Mouse (Mus musculus): ENCODE results near the gene Lars2. TPM values are rescaled to one million over a fixed set of nuclear protein-coding genes. Genes with fewer than 3 reads are reported as not detected.
"Not testable (repeated sequence)": the region's sequence is repeated elsewhere in the genome, so short reads cannot be mapped to it uniquely, and the experiment has no call there.

Gene Lars2
- polyA plus RNA-seq, 1 experiment, result 6.2 TPM

- Histone ChIP-seq H3K27me3 (ENCODE audit: control insufficient read depth) (no peaks in the 10 kb centered on the region), H3K4me1 (ENCODE audit: control insufficient read depth) (peaks cover 20% of the 10 kb centered on the region), H3K36me3 (ENCODE audit: control insufficient read depth) (peaks cover 51% of the 10 kb centered on the region), H3K9me3 (ENCODE audit: control insufficient read depth, low read length) (no peaks in the 10 kb centered on the region), H3K4me3 (replicated peaks) (no peak overlapping the region)
- no peak for TF ChIP-seq GATA1 (IDR thresholded peaks at IDR 0.05; ENCODE audit: low read length)
- 0 out of 3 replicates have a peak, but pooled peaks have one; percentile 27 for TF ChIP-seq TAL1 (IDR thresholded peaks at IDR 0.05; ENCODE audit: low read length)
These were observed 19.6 kb downstream of the Lars2 start for GRCm38 (mm10) chr9:123386347-123386746.

GRCm38 (mm10) chr9:123388087-123389007 is 21.6 kb downstream of the Lars2 start:
- not testable (repeated sequence) for H3K4me3 ChIP-seq (replicated peaks); H3K9me3 ChIP-seq (ENCODE audit: control insufficient read depth, low read length); H3K27me3 ChIP-seq (ENCODE audit: control insufficient read depth)
- Histone ChIP-seq H3K36me3 (ENCODE audit: control insufficient read depth) (peaks cover 41% of the 10 kb centered on the region), H3K4me1 (ENCODE audit: control insufficient read depth) (peaks cover 20% of the 10 kb centered on the region)

GRCm38 (mm10) chr9:123391140-123391849 is 24.6 kb downstream of the Lars2 start:
- Histone ChIP-seq H3K9me3 (ENCODE audit: control insufficient read depth, low read length) (no peaks in the 10 kb centered on the region), H3K4me1 (ENCODE audit: control insufficient read depth) (peaks cover 11% of the 10 kb centered on the region), H3K4me3 (replicated peaks) (no peak overlapping the region), H3K36me3 (ENCODE audit: control insufficient read depth) (peaks cover 35% of the 10 kb centered on the region), H3K27me3 (ENCODE audit: control insufficient read depth) (no peaks in the 10 kb centered on the region)
- no peak for TF ChIP-seq TAL1 (IDR thresholded peaks at IDR 0.05; ENCODE audit: low read length)
- no peak for TF ChIP-seq GATA1 (IDR thresholded peaks at IDR 0.05; ENCODE audit: low read length)

- H3K4me1 ChIP-seq (ENCODE audit: control insufficient read depth), result no peaks in the 10 kb centered on the region
- H3K9me3 ChIP-seq (ENCODE audit: control insufficient read depth, low read length), result no peaks in the 10 kb centered on the region
- no peaks in the 10 kb centered on the region for H3K27me3 ChIP-seq (ENCODE audit: control insufficient read depth)
- H3K36me3 ChIP-seq (ENCODE audit: control insufficient read depth), result peaks cover 30% of the 10 kb centered on the region
- TF ChIP-seq TAL1 (IDR thresholded peaks at IDR 0.05; ENCODE audit: low read length), result no peak
- TF ChIP-seq GATA1 (IDR thresholded peaks at IDR 0.05; ENCODE audit: low read length), result no peak
- no peak overlapping the region for H3K4me3 ChIP-seq (replicated peaks)
These were observed 28.1 kb downstream of the Lars2 start for GRCm38 (mm10) chr9:123394856-123395255.

GRCm38 (mm10) chr9:123397701-123398100 is 31.0 kb downstream of the Lars2 start:
- H3K9me3 ChIP-seq (ENCODE audit: control insufficient read depth, low read length), result no peaks in the 10 kb centered on the region
- peaks cover 38% of the 10 kb centered on the region for H3K36me3 ChIP-seq (ENCODE audit: control insufficient read depth)
- no peaks in the 10 kb centered on the region for H3K4me1 ChIP-seq (ENCODE audit: control insufficient read depth)
- H3K4me3 ChIP-seq (replicated peaks), result no peak overlapping the region
- H3K27me3 ChIP-seq (ENCODE audit: control insufficient read depth), result no peaks in the 10 kb centered on the region
- TF ChIP-seq GATA1 (IDR thresholded peaks at IDR 0.05; ENCODE audit: low read length) (no peak), TAL1 (IDR thresholded peaks at IDR 0.05; ENCODE audit: low read length) (no peak)

GRCm38 (mm10) chr9:123402215-123402614 is 35.5 kb downstream of the Lars2 start:
- no peaks in the 10 kb centered on the region for H3K4me1 ChIP-seq (ENCODE audit: control insufficient read depth)
- H3K36me3 ChIP-seq (ENCODE audit: control insufficient read depth), result peaks cover 19% of the 10 kb centered on the region

GRCm38 (mm10) chr9:123403031-123403430 is 36.3 kb downstream of the Lars2 start:
- Histone ChIP-seq H3K36me3 (ENCODE audit: control insufficient read depth) (peaks cover 15% of the 10 kb centered on the region), H3K9me3 (ENCODE audit: control insufficient read depth, low read length) (no peaks in the 10 kb centered on the region), H3K4me1 (ENCODE audit: control insufficient read depth) (no peaks in the 10 kb centered on the region), H3K4me3 (replicated peaks) (no peak overlapping the region), H3K27me3 (ENCODE audit: control insufficient read depth) (no peaks in the 10 kb centered on the region)
- TF ChIP-seq GATA1 (IDR thresholded peaks at IDR 0.05; ENCODE audit: low read length) (no peak), TAL1 (IDR thresholded peaks at IDR 0.05; ENCODE audit: low read length) (no peak)

More at GRCm38 (mm10) chr9:123402215-123402614, 35.5 kb downstream of the Lars2 start:
- no peaks in the 10 kb centered on the region for H3K27me3 ChIP-seq (ENCODE audit: control insufficient read depth)
- TF ChIP-seq GATA1 (IDR thresholded peaks at IDR 0.05; ENCODE audit: low read length), result no peak
- no peak for TF ChIP-seq TAL1 (IDR thresholded peaks at IDR 0.05; ENCODE audit: low read length)
- no peak overlapping the region for H3K4me3 ChIP-seq (replicated peaks)
- H3K9me3 ChIP-seq (ENCODE audit: control insufficient read depth, low read length), result no peaks in the 10 kb centered on the region

- Histone ChIP-seq H3K9me3 (ENCODE audit: control insufficient read depth, low read length) (no peaks in the 10 kb centered on the region), H3K4me1 (ENCODE audit: control insufficient read depth) (no peaks in the 10 kb centered on the region), H3K36me3 (ENCODE audit: control insufficient read depth) (peaks cover 7% of the 10 kb centered on the region), H3K4me3 (replicated peaks) (no peak overlapping the region), H3K27me3 (ENCODE audit: control insufficient read depth) (no peaks in the 10 kb centered on the region)
- TF ChIP-seq TAL1 (IDR thresholded peaks at IDR 0.05; ENCODE audit: low read length) (no peak), GATA1 (IDR thresholded peaks at IDR 0.05; ENCODE audit: low read length) (no peak)
These were observed 38.5 kb downstream of the Lars2 start for GRCm38 (mm10) chr9:123405231-123405630.

GRCm38 (mm10) chr9:123408771-123409170 is 42.0 kb downstream of the Lars2 start:
- Histone ChIP-seq H3K9me3 (ENCODE audit: control insufficient read depth, low read length) (no peaks in the 10 kb centered on the region), H3K27me3 (ENCODE audit: control insufficient read depth) (no peaks in the 10 kb centered on the region), H3K4me1 (ENCODE audit: control insufficient read depth) (no peaks in the 10 kb centered on the region), H3K4me3 (replicated peaks) (no peak overlapping the region), H3K36me3 (ENCODE audit: control insufficient read depth) (peaks cover 29% of the 10 kb centered on the region)
- TF ChIP-seq GATA1 (IDR thresholded peaks at IDR 0.05; ENCODE audit: low read length) (no peak), TAL1 (IDR thresholded peaks at IDR 0.05; ENCODE audit: low read length) (no peak)
